Mouse (Mus musculus) inflammation-experienced regulatory T-cells, adult 6 months (primary cell): ENCODE data around the gene Gm28305. TPM values are rescaled to one million over a fixed set of nuclear protein-coding genes. Genes with fewer than 3 reads are reported as not detected.

Experiments
- ATAC-seq: one replicate; pipeline ENCODE4 v1.8.0; 2017
- polyA plus RNA-seq, 3 experiments: library from polyadenylated mRNA; unstranded; fragments of 100-300 nt; shearing (Covaris generic); gene quantifications; one replicate each; pipeline ENCODE4 v1.2.1; 2017

Gm28305 gene
- polyA plus RNA-seq, 3 experiments from 2014 or later, result not detected

DNA sequence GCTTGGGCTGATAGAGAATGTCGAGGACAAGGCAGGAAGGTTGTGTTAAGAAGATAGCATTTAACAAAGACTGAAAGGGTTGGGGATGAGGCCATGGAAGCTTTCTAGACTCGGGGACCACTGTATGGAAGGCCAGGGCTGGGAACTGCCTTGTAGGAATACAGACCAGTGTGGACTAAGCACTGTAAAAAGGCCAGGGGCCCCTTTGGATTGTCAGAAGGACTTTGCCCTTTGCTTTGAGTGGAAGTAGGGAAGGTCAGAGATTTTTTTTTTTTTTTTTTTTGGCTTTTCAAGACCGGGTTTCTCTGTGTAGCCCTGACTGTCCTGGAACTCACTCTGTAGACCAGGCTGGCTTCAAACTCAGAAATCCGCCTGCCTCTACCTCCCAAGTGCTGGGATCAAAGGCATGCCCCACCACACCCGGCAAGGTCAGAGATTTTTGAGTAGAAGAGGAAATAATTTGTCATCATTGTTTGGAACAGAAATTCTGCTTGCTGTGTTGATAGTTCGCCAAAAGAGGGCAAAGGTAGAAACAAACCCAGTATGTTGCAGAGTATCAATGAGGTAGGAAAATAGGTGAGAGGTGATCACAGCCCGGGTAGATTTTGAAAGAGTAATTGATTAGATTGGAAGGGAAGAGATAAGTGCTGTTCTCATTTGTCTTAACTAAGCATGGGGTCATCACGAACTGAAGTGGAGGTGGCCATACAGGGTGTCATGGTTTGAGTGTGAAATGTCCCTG lies 30.6 kb downstream of the Gm28305 start:
- ATAC-seq, result no peak

GRCm38 (mm10) chr9:104075808-104076207 lies 35.3 kb downstream of the Gm28305 start:
- ATAC-seq, result no peak

- ATAC-seq, result no peak
Measured at GRCm38 (mm10) chr9:104078780-104079179, 38.3 kb downstream of the Gm28305 start.

GRCm38 (mm10) chr9:104079379-104079778 lies 38.9 kb downstream of the Gm28305 start:
- ATAC-seq, result no peak

- no peak for ATAC-seq
Measured at GRCm38 (mm10) chr9:104080038-104080437, 39.6 kb downstream of the Gm28305 start.

DNA sequence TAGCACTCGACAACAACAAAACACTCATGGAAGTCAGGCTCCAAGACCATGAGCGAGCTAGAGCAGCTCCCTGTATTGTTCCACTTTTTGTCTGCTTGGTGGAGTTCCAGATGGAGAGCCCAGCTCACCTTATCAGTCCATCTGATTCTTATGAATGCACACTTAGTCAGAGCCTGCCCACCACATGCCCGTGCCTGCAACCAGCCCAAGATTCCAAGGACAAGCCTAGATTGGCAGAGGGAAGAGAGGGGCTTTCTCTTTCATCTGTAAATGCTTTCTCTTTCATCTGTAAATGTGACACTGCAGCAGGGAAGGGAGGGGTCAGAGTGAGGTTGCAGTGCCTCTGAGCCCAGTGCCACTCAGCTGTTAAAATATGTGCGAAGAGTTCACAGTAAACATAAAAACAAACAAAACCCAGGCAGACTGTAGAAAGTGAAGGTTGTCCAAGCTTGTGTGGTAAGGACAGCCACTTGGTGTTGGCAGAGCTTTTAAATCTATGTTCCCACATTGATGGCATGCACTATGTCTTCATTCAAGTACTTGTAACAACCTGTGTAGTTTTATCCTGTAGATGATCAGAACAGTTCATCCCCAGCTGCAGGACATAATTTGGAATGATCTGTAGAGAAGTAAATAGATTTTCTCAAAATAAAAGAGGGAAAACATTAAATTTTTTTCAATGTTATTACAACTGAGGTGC lies 45.4 kb downstream of the Gm28305 start:
- ATAC-seq, result no peak

DNA sequence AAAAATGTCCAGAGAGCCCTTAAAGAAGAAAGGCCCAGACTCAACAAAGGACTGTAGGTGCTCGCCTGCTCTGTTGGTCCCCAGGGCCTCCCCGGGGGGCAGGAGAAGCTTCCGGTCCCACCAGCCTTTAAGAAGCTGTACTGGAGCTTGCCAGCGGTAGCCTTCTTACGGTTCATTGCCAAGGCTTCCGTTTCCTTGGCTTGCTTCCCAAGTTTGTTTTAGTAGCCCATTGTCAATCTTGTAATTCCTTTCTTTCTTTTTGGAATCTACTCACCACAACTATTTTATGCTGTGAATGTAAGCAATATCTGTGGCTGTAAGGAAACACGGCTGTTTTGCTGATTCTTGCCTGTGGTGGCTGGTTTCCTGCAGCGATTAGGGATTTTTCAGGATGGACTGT lies 48.1 kb downstream of the Gm28305 start:
- ATAC-seq, result no peak

- no peak for ATAC-seq
Measured at GRCm38 (mm10) chr9:104092945-104093344, 52.5 kb downstream of the Gm28305 start.

DNA sequence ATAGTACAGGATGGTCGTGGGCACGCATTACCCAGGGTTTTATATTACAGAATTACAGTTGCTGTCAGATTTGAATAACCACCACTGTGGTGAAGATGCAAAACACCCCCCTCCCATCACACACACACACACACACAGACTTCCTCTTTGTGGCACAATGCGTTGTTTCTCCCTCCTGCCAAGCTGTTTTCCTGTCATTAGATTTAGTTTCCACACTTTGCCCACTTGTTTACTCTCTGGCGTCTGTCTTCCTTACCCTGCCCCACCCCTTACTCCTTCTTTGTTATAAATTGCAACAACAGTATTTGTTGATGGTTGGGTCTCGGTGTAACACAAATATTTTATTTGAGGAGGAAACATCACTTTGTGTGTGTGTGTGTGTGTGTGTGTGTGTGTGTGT lies 57.8 kb downstream of the Gm28305 start:
- ATAC-seq, result no peak

DNA sequence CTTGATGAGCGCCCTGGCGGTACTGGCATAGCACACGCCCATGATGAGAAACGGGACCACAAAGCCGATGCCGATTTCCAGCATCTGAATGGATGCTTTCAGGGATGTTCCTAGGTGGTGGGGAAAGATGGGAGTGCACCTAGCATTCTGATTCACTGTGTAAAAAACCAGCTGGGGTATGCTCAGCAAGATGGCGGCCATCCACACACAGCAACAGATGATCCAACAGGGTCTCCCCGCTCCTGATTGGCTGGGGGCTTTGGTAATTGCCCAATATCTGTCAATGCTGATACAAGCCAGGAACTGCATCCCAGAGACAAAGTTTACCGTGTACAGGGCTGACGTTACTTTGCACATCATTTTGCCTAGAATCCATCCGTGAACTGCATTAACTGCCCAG lies 58.6 kb downstream of the Gm28305 start:
- peak; percentile 69 for ATAC-seq

DNA sequence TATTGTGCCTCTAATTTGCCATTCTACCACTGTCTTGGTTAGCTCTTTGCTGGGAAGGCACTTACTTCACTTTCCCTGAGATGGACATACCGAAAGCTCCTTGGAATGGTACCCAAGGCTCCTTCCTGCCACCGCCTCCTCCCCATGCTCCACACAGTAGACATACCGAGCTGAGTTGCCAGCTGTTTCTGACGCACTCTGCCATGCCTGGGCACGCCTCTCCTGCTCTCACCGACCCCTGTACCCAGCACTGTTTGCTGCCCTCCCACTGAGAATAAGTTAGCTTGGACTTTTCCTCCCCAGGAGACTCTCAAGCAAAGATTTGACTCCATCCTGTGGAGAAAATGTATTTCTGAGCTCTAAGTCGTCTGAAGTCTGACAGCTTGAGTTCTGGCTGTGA lies 60.4 kb downstream of the Gm28305 start:
- ATAC-seq, result no peak

DNA sequence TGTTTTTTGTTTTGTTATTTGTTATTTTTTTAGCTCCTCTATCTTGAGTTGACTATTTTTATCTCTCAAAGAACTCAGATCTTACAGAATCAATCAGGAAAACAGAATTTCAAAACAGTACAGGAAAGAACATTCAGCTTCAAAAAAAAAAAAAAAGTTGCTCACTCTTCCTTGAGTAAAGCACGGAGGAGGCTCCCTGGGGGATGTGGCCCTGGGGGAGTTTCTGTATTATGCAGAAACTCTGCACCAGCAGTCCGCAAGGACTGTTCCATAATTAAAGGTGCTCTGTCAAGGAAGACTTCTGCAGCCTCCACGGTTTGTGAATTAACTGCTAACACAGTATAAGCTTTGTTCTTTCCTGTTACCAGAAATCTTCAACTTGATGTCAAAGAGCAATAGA lies 61.0 kb downstream of the Gm28305 start:
- no peak for ATAC-seq

DNA sequence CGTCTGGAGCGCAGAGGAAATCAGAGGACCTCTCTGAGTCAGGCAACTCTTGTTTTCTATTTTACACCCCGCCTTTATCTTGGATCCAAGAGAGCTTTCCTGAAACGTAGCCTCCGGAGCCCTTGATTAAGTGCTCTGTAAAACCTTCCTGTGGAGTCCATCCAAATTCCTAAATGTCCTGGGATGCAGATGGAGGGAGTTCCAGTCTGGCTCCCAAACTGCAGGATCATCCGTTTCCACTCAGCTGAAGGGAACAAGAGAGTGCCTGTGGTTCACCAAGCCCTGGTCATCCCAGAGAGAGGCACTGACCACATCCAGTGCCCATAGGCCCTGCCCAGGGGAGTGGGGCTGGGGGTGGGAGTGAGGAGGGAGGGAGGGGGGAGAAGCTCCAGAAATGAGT lies 61.8 kb downstream of the Gm28305 start:
- no peak for ATAC-seq

DNA sequence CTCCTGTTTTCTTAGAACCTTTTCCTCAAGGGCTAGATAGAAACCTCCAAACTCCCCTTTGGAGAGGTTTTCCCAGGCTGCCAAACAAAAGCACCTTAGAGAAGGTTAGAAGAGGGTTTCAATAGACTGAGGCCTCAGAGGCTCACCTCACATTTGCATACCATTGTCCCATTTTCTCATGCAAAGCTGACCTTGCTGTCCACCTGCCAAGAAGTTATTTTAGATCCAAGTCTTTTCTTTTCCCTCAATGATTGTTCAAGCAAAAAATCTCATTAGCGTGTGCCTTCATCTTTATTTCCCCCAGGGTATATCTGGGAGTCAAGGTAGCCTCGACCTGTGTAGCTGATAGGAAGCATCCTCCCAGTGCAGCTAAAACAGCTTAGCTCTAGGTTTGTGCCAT lies 62.4 kb downstream of the Gm28305 start:
- ATAC-seq, result no peak

- no peak for ATAC-seq
Measured at GRCm38 (mm10) chr9:104104986-104105385, 64.5 kb downstream of the Gm28305 start.

DNA sequence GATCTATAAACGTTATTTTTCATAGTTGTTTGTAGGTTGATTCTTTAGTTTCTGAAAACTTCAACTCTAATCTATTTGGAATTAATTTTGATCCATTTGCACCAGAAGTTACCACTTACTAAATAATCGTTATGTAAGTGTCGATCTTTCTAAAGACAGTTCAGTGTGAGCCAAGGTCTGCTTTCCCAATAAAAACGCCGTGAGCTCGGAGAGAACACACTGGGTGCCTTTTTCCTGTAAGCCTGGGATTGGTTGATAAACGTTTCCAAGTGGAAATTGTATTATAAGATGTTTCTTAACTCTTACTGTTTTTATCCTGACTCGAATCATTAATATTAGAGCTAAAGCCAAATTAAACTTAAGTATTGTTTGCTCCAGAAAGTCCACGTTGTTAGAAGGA lies 66.5 kb downstream of the Gm28305 start:
- ATAC-seq, result no peak

GRCm38 (mm10) chr9:104107482-104107881 lies 67.0 kb downstream of the Gm28305 start:
- ATAC-seq, result no peak

- no peak for ATAC-seq
Measured at GRCm38 (mm10) chr9:104108571-104109143, 68.2 kb downstream of the Gm28305 start.

GRCm38 (mm10) chr9:104109151-104109550 lies 68.7 kb downstream of the Gm28305 start:
- ATAC-seq, result no peak

- no peak for ATAC-seq
Measured at GRCm38 (mm10) chr9:104123101-104123500, 82.6 kb downstream of the Gm28305 start.

- ATAC-seq, result no peak
Measured at GRCm38 (mm10) chr9:104123622-104124021, 83.2 kb downstream of the Gm28305 start.
